Mouse (Mus musculus) hindbrain, embryonic 13.5 days (tissue): ENCODE measurements at regions not wholly inside any gene's neighbourhood (a gene's known extent, or its start where the extent isn't known, plus 50 kb on each side); places are given as distances from the start of the nearest gene placed in this dataset.

Experiments
- ATAC-seq: fragments of 200-750 bp; cut with Nextera tagmentation; 2 replicates; pipeline ENCODE4 v1.8.0; 2017; ENCODE audit warnings: moderate TSS enrichment; ENCODE audit not compliant: low FRiP score
- H3K27ac ChIP-seq: fragments of 300-500 bp; sonication (generic); 2 replicates; pipeline ENCODE4 v1.5.1; 2015; ENCODE audit warnings: inconsistent platforms, mild to moderate bottlenecking, moderate library complexity
- H3K27me3 ChIP-seq: fragments of 300-500 bp; sonication (generic); 2 replicates; pipeline ENCODE4 v1.6.1; 2015; ENCODE audit warnings: mild to moderate bottlenecking, inconsistent platforms
- H3K36me3 ChIP-seq: fragments of 300-500 bp; sonication (generic); 2 replicates; pipeline ENCODE4 v1.6.1; 2015; ENCODE audit warnings: mild to moderate bottlenecking, inconsistent platforms
- H3K4me1 ChIP-seq: fragments of 300-500 bp; sonication (generic); replicated peaks from 2 replicates; pipeline ENCODE4 v1.6.1; 2015; ENCODE audit warnings: inconsistent platforms
- H3K4me2 ChIP-seq: fragments of 300-500 bp; sonication (generic); 2 replicates; pipeline ENCODE4 v1.6.1; 2015; ENCODE audit warnings: inconsistent platforms, mild to moderate bottlenecking, moderate library complexity
- H3K4me3 ChIP-seq: fragments of 300-500 bp; sonication (generic); 2 replicates; pipeline ENCODE4 v1.5.1; 2015; ENCODE audit warnings: mild to moderate bottlenecking, inconsistent platforms
- H3K9ac ChIP-seq: fragments of 300-500 bp; sonication (generic); 2 replicates; pipeline ENCODE4 v1.6.1; 2015; ENCODE audit warnings: mild to moderate bottlenecking, inconsistent platforms
- H3K9me3 ChIP-seq: fragments of 300-500 bp; sonication (generic); 2 replicates; pipeline ENCODE4 v1.6.1; 2016; ENCODE audit warnings: inconsistent platforms
- WGBS: fragments of 180-500 bp; shearing (Covaris S2); methylation state at CpG from one replicate; pipeline ENCODE4 v1.1.7; 2015; 5-methylcytosine and 5-hydroxymethylcytosine counted together

DNA sequence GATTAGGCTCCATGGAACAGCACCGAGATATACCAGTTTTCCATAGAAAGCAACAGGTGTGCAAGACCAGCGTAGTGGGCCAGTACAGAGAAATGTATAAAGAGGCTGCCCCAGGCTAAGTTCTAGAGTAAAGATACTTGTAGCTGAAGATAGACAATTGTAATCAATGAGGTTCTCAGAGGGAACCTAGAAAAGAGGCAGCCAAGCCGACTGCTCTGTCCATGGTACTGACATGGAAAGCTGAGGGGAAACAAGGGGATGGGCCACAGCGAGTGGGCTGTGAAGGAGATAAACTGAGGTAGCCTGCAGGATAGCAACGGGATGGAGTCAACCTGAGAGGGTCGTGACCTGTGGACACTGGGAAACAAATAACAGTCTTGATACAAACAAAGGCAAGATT, 275.0 kb upstream of the Zdhhc25 start:
- Histone ChIP-seq H3K4me2 (no peak overlapping the region), H3K36me3 (no peaks in the 10 kb centered on the region), H3K9me3 (no peaks in the 10 kb centered on the region), H3K27ac (no peak overlapping the region), H3K4me3 (no peak overlapping the region), H3K4me1 (peaks cover 13% of the 10 kb centered on the region), H3K27me3 (peaks cover 5% of the 10 kb centered on the region), H3K9ac (no peak overlapping the region)
- 64% methylated on average over 6 of the region's 6 CpGs for WGBS
- no peak for ATAC-seq

DNA sequence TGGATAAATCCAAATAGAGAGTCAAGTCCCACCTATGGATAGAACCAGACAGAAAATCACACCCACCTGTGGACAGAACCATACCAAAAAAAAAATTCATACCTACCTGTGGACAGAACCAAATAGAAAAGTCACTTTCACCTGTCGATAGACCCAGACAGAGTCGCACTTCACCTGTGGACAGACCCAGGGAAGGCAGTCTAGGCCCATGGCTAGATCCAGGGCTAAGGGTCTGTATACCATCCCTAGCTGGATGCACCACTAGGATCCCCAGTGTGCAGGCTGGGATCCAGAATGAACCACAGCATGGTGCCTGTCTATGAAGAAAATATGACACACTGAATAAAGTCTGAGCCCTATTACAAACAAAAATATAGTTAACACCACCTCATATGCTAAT, 246.9 kb upstream of the Zdhhc25 start:
- H3K27me3 ChIP-seq: no peaks in the 10 kb centered on the region
- H3K9me3 ChIP-seq: no peaks in the 10 kb centered on the region
- no peaks in the 10 kb centered on the region for H3K4me1 ChIP-seq
- no peak for ATAC-seq
- H3K4me3 ChIP-seq: no peak overlapping the region
- WGBS: 97% methylated on average over 2 of the region's 2 CpGs
- H3K27ac ChIP-seq: no peak overlapping the region
- H3K9ac ChIP-seq: no peak overlapping the region
- H3K36me3 ChIP-seq: no peaks in the 10 kb centered on the region
- no peak overlapping the region for H3K4me2 ChIP-seq

DNA sequence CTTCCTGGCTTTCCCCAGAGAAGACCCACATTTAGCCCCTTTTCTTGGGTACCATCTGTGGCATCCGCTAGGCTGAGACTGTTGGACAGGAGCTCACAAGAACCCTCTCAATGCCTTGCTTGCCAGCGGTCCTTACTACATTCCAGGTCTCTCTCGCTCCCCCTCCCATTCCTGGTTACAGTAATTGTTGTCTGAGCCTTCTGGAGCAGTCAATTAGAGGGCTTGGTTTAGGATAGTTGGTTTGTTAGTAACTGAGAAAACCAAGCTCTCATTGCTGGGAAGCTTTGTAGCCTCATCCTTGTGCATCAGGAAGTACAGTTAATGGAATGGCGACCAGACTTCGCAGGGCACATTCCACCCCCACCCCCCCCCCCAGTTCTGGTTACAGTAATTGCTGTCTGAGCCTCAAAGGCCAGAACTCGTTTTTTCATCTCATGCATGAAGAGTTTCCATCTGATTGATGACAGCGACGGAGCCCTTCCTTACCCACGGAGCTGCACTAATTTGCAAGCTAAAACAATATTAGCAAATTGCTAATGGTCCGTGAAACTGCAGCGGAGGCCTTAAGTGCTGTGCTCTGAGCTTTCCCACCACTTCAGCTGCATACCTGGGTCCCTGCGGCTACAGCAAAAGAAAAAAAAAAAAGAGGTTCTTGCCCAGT, 239.6 kb upstream of the Zdhhc25 start:
- WGBS: 24% methylated on average over 12 of the region's 12 CpGs
- peak; percentile 74; the same call in 1 of the 2 replicates for ATAC-seq
- peak overlapping the region; percentile 73 for H3K27ac ChIP-seq

DNA sequence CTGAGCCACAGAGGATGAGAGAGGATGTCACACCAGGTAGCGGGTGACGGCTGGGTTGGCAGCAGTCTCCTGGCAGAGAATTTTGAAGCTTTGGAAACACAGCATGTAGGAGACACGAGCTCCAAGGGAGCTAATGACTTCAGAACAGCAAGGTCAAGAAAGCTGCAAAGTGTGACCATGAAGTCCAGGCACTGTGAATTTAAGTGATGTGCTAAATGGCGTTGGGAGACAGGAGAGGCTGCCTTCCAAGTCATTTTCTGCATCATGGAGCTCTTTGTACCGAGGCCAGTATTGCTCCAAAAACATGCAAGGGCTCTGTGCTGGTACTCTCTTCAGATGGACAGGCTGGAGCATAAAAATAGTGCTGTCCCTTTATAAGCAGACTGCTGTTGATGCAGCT, 238.8 kb upstream of the Zdhhc25 start:
- Histone ChIP-seq H3K27ac (peak overlapping the region; percentile 73), H3K4me1 (peaks cover 24% of the 10 kb centered on the region), H3K4me2 (no peak overlapping the region), H3K4me3 (no peak overlapping the region), H3K27me3 (no peaks in the 10 kb centered on the region), H3K9ac (no peak overlapping the region), H3K36me3 (no peaks in the 10 kb centered on the region), H3K9me3 (no peaks in the 10 kb centered on the region)
- 49% methylated on average over 5 of the region's 5 CpGs for WGBS
- no peak for ATAC-seq

More for the DNA sequence above, 239.6 kb upstream of the Zdhhc25 start:
- Histone ChIP-seq H3K9me3 (no peaks in the 10 kb centered on the region), H3K4me1 (peaks cover 24% of the 10 kb centered on the region), H3K4me2 (0 out of 2 replicates have a peak overlapping the region, but pooled peaks have one; percentile 6), H3K27me3 (no peaks in the 10 kb centered on the region), H3K9ac (no peak overlapping the region), H3K36me3 (no peaks in the 10 kb centered on the region), H3K4me3 (no peak overlapping the region)

DNA sequence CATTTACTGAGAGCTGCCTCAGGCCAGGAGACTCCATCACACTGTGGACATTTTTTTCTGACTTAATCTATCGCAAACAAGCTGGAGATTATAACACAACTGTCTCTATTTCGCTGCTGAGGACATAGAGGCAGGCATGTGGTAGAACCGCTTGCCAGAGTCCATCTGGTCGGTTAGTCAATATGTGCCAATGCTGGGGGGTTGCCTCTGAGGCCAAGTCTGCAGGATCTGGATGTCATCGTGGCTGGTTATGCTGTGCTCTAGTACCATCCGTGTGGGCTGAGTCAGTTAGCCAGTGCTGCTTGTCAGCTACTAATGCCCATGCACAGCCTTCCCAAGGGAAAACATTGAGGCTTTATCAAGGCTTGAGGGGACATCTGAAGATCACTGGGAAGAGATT, 237.1 kb upstream of the Zdhhc25 start:
- Histone ChIP-seq H3K9me3 (no peaks in the 10 kb centered on the region), H3K4me3 (no peak overlapping the region), H3K27me3 (no peaks in the 10 kb centered on the region), H3K4me2 (no peak overlapping the region), H3K36me3 (no peaks in the 10 kb centered on the region), H3K4me1 (peaks cover 24% of the 10 kb centered on the region), H3K27ac (no peak overlapping the region), H3K9ac (no peak overlapping the region)
- WGBS: 47% methylated on average over 6 of the region's 6 CpGs
- no peak for ATAC-seq

DNA sequence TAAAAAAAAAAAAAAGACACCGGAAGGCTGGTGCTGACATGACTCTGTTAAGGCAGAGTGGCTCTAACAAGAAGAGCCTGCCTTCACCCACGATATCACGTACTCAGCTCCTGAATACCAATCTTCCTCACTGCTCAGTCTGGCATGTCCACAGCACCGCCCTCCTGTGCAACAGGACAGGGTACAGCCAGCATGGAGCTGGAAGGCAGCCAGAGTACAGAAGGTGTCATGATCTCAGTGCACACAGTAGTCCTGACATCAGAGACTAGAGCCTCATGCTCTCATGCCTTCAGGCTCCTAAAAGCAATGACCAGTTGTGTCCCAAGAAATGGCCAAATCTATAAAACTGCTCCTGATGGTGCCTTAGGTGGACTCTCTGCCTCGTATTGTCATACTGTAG, 229.7 kb upstream of the Zdhhc25 start:
- Histone ChIP-seq H3K27me3 (peaks cover 9% of the 10 kb centered on the region), H3K4me3 (no peak overlapping the region), H3K9me3 (no peaks in the 10 kb centered on the region), H3K27ac (no peak overlapping the region), H3K9ac (no peak overlapping the region), H3K4me1 (no peaks in the 10 kb centered on the region; the same call in 1 of the 2 replicates), H3K36me3 (no peaks in the 10 kb centered on the region), H3K4me2 (no peak overlapping the region)
- WGBS: 82% methylated on average over 5 of the region's 5 CpGs
- no peak for ATAC-seq

DNA sequence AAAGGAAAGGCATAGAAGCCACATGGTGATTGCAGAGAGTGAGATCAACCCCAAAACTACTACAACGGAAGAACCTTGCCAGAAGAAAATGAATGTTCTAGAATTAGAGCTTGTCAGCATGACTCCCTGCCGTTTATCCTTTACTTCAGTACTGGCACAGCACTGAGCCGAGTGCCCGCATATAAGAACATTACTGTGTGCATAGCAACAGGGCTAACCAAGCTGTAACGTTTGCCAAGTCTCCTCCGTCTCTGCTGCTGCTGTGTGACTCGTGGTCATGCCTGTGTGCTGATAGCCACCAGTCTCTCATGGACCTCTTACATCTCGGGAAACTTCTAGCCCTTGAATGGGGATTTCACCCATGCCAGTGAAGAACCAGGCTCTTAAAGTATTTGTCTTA, 228.1 kb upstream of the Zdhhc25 start:
- H3K4me1 ChIP-seq: no peaks in the 10 kb centered on the region; the same call in 1 of the 2 replicates
- H3K9me3 ChIP-seq: no peaks in the 10 kb centered on the region
- H3K4me3 ChIP-seq: no peak overlapping the region
- no peaks in the 10 kb centered on the region for H3K36me3 ChIP-seq
- H3K9ac ChIP-seq: no peak overlapping the region
- WGBS: 60% methylated on average over 8 of the region's 8 CpGs
- no peak overlapping the region for H3K27ac ChIP-seq
- peaks cover 9% of the 10 kb centered on the region for H3K27me3 ChIP-seq
- no peak for ATAC-seq
- no peak overlapping the region for H3K4me2 ChIP-seq

DNA sequence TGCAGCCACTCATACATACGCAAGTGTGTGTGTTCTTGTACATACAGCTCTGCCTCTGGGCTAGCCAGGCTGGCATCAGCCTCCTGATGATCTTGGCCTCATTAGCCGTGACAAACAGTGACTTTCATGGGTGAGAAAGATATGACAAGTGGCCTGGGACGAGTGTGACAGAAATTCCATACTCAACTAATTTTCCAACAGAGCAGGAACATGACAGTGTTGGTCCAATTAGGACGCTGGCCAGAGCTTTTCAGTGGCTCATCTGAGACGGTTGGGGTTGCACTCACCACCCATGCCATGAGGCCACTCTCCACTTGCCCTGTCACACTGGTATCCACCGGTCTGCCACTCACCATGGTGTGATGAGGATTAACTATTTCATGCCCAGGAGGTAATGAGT, 226.2 kb upstream of the Zdhhc25 start:
- Histone ChIP-seq H3K4me1 (no peaks in the 10 kb centered on the region; the same call in 1 of the 2 replicates), H3K9ac (no peak overlapping the region), H3K4me2 (no peak overlapping the region), H3K36me3 (no peaks in the 10 kb centered on the region), H3K27ac (no peak overlapping the region), H3K27me3 (peaks cover 14% of the 10 kb centered on the region), H3K4me3 (no peak overlapping the region), H3K9me3 (no peaks in the 10 kb centered on the region)
- ATAC-seq: no peak
- WGBS: 69% methylated on average over 6 of the region's 6 CpGs

DNA sequence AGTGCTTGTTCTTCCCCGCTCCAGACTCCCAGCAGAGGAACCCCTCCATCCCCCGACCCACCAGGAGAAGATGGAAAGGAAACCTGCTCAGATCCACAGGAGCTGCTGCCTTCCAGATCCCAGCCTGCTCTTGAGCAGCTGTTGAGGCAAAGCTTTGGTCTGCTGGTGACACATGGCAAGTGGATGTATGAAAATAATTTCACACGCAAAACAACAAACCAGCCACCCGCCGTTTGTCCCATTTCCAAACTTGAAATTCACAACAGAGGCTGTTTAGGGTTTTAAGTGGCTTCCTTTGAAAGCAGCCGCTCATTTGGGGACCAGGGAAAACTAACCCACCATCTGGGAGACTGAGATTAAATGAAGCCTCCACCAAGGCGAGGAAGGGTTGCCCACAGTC, 220.8 kb upstream of the Zdhhc25 start:
- H3K4me3 ChIP-seq: no peak overlapping the region
- H3K9me3 ChIP-seq: no peaks in the 10 kb centered on the region
- H3K9ac ChIP-seq: no peak overlapping the region
- H3K36me3 ChIP-seq: no peaks in the 10 kb centered on the region
- H3K4me1 ChIP-seq: peaks cover 28% of the 10 kb centered on the region
- no peak overlapping the region for H3K4me2 ChIP-seq
- H3K27me3 ChIP-seq: peaks cover 11% of the 10 kb centered on the region
- 79% methylated on average over 7 of the region's 7 CpGs for WGBS
- H3K27ac ChIP-seq: no peak overlapping the region
- ATAC-seq: no peak

DNA sequence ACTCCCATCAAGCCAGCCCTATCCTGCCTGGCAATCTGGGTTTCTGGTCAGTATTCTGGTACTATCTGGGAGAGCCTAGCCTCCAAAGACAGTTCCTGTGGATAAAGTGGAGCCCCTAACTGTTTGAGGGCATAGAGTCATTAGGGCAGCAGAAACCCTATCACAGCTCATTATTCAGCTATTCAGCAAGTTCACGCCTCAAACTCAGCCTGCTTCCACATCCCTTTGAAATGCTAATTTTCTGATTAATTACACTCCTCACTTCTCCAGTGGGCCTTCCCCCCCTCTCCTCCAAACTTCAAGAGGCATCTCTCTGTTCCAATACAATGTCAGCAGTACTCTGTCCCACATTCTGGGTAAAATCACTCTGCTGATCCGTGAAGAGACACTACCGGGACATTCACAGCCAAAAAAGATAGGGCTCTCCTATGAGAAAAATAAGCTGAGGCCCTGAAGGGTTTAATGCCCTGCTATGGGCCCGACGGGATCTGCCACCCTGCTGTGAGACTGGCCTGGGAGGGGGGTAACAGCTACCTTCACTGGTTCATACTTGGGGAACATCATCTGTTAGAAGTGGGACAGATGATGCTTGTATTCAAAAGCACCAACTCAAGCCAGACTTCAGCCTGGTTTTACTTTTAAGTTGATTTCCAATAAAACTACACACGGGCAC, 220.0 kb upstream of the Zdhhc25 start:
- 11% methylated on average over 6 of the region's 6 CpGs for WGBS
- Histone ChIP-seq H3K4me3 (no peak overlapping the region), H3K4me1 (peaks cover 28% of the 10 kb centered on the region), H3K36me3 (no peaks in the 10 kb centered on the region), H3K4me2 (no peak overlapping the region), H3K9ac (no peak overlapping the region), H3K9me3 (no peaks in the 10 kb centered on the region), H3K27ac (no peak overlapping the region), H3K27me3 (peaks cover 10% of the 10 kb centered on the region)
- ATAC-seq: no peak

DNA sequence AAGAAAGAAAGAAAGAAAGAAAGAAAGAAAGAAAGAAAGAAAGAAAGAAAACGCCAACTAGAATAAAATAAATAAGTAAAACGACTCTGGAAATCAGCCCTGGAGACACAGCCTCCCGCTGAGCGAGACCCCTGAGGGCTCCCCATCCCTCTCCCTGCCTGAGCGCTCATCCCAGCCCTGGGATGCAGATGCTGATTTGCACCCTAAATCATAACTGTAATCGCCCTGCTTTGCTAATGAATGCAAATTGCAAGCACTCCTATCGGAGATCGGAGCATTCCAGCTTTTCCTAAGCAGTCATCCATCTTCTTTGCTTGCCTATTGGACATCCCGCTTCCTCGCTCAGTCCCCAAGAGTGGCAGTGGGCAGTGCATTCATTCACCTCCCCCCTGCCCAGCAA, 218.7 kb upstream of the Zdhhc25 start:
- no peaks in the 10 kb centered on the region for H3K9me3 ChIP-seq
- 0 out of 2 replicates have a peak overlapping the region, but pooled peaks have one; percentile 15 for H3K4me2 ChIP-seq
- peak overlapping the region; percentile 43; the same call in 1 of the 2 replicates for H3K9ac ChIP-seq
- 19% methylated on average over 10 of the region's 10 CpGs for WGBS
- H3K27me3 ChIP-seq: peaks cover 7% of the 10 kb centered on the region; the same call in 1 of the 2 replicates
- no peaks in the 10 kb centered on the region for H3K36me3 ChIP-seq
- ATAC-seq: peak; percentile 54; the same call in 1 of the 2 replicates
- H3K27ac ChIP-seq: no peak overlapping the region
- H3K4me3 ChIP-seq: no peak overlapping the region
- H3K4me1 ChIP-seq: peaks cover 35% of the 10 kb centered on the region

DNA sequence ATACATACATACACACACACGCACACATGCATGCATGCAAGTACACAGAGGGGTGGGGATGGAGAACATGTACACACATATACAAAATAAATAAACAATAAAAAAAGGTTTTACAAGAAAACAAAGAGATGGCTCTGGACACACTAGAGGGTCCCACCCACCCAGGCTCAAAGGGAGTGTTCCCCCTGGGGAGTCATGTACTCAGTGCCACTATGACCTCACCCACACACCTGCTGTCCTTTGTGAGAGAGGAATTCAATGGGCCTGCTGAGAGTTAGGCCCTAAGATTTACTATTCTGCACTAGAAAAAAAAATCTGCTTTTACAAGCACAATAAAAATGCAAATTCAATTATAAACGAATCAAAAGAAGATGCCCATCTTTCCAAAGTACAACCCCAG, 214.2 kb upstream of the Zdhhc25 start:
- no peak overlapping the region for H3K4me3 ChIP-seq
- no peaks in the 10 kb centered on the region for H3K36me3 ChIP-seq
- no peaks in the 10 kb centered on the region for H3K9me3 ChIP-seq
- 0 out of 2 replicates have a peak, but pooled peaks cover 3% of the 10 kb centered on the region for H3K27me3 ChIP-seq
- peaks cover 22% of the 10 kb centered on the region for H3K4me1 ChIP-seq
- H3K27ac ChIP-seq: no peak overlapping the region
- 62% methylated on average over 2 of the region's 2 CpGs for WGBS
- H3K9ac ChIP-seq: no peak overlapping the region
- ATAC-seq: no peak
- no peak overlapping the region for H3K4me2 ChIP-seq

DNA sequence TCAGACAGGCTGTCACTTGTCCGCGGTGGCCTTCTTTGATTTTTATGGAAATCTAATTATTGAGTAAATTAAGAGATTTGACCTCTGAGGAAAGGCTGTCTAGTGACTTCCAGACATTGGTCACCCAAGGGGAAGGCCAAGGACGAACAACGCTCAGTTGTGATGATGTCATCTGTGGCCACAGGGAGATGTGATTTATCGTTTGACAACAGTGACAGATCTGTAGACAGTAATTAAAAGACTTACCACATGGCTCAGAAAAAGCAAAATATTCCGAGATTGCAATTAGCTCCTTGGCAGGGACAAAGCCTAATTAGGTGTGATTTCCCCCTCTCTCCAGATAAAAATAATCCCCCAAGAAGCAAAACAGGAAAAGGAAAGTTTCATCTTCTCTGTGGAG, 213.4 kb upstream of the Zdhhc25 start:
- H3K4me3 ChIP-seq: no peak overlapping the region

More for the DNA sequence above, 213.4 kb upstream of the Zdhhc25 start:
- Histone ChIP-seq H3K36me3 (no peaks in the 10 kb centered on the region), H3K4me2 (no peak overlapping the region), H3K9ac (no peak overlapping the region), H3K9me3 (no peaks in the 10 kb centered on the region), H3K4me1 (peaks cover 17% of the 10 kb centered on the region), H3K27me3 (0 out of 2 replicates have a peak, but pooled peaks cover 3% of the 10 kb centered on the region), H3K27ac (no peak overlapping the region)
- no peak for ATAC-seq
- WGBS: 42% methylated on average over 6 of the region's 6 CpGs
